Mouse (Mus musculus): ENCODE results near the gene Ccnb1ip1.

GRCm38 (mm10) chr14:50834435-50834834 lies 26.9 kb upstream of the Ccnb1ip1 start:
- no peak for TF ChIP-seq POLR2A (IDR thresholded peaks at IDR 0.05; ENCODE audit: low read depth, low read length)
- TF ChIP-seq CTCF (IDR thresholded peaks at IDR 0.05; ENCODE audit: extremely low read depth, insufficient read depth, insufficient read length, insufficient replicate concordance) = no peak
